In the genomic region with DNA sequence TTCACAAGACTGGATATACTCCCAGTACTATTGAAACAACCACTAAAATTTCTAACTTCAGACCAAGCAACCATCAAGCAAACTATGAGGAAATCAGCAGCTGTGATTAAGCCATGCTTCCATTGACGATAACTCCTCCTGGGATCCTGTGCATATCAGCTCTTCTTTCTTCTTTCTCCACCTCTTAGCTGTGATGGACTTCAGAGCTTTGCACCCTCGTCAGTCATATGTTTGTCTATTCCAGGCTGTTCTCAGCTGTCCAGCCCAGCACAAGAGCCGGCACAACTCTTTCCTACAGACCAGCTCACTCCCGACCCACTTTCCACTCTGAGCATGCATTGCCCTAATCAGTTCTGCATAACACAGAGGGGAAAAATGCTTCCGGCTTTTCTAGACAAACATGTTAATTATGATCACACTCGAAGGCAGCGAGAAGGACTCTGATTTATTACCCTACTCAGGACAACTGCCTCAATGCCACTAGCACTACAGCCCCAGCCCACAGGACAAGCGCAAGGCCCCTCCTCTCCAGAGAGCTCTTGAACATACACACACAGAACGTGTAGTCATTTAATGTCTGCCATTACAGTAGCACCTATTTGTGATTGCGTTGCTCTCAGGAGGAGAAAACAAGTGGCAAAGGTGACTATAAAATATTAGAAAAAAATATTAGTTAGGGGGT, we compare ENCODE assay signal across 18 mouse cellular contexts.
A peak's percentile ranks its signal among the peaks of the same experiment; 100 is the strongest.
DNase-seq lines count a peak whose midpoint lies in the region; ATAC-seq and TF ChIP-seq lines count a peak whose summit lies in the region.
"Had no signal": no experiment of that assay in that cellular context is flagged by ENCODE, and none has a peak within 500 bp of the region (broad histone marks: within the 10 kb centered on the region; RNA-seq: fewer than 3 reads in every experiment).

No protein-coding gene starts in this region.

- H3K4me3 ChIP-seq in liver, postnatal 0 days (ENCODE audit: low read depth, low read length) = no peak overlapping the region
- H3K4me3 ChIP-seq in intestine, embryonic 14.5 days (ENCODE audit: low read depth, low read length) = no peak overlapping the region
- H3K4me3 ChIP-seq in intestine, embryonic 16.5 days (ENCODE audit: low read length) = no peak overlapping the region
- H3K4me3 ChIP-seq in stomach, postnatal 0 days (ENCODE audit: low read depth, low read length) = no peak overlapping the region
- H3K4me3 ChIP-seq in hindbrain, embryonic 16.5 days (ENCODE audit: low read length) = no peak overlapping the region
- H3K4me3 ChIP-seq: embryonic facial prominence, embryonic 12.5 days; heart, embryonic 13.5 days; hindbrain, embryonic 12.5 days had no signal

- no peak overlapping the region for H3K4me2 ChIP-seq in liver, postnatal 0 days (ENCODE audit: low read depth, low read length)
- H3K4me2 ChIP-seq in intestine, embryonic 14.5 days (ENCODE audit: low read length) = no peak overlapping the region
- H3K4me2 ChIP-seq in intestine, embryonic 16.5 days (ENCODE audit: low read depth, low read length) = peak overlapping the region; percentile 16
- H3K4me2 ChIP-seq in stomach, postnatal 0 days (replicated peaks; ENCODE audit: low read depth) = no peak overlapping the region
- H3K4me2 ChIP-seq in hindbrain, embryonic 16.5 days (ENCODE audit: low read length) = no peak overlapping the region
- H3K4me2 ChIP-seq: embryonic facial prominence, embryonic 12.5 days; heart, embryonic 13.5 days; hindbrain, embryonic 12.5 days had no signal

- no peak for TF ChIP-seq CTCF in liver, postnatal 0 days (IDR thresholded peaks at IDR 0.05; ENCODE audit: low read depth)
- no peak for TF ChIP-seq CTCF in stomach, postnatal 0 days (IDR thresholded peaks at IDR 0.05; ENCODE audit: low read depth)

- H3K9me3 ChIP-seq in liver, postnatal 0 days (ENCODE audit: low read length) = no peaks in the 10 kb centered on the region
- H3K9me3 ChIP-seq in intestine, embryonic 14.5 days (ENCODE audit: control insufficient read depth, low read length) = no peaks in the 10 kb centered on the region
- no peaks in the 10 kb centered on the region for H3K9me3 ChIP-seq in intestine, embryonic 16.5 days (ENCODE audit: control insufficient read depth, low read length)
- H3K9me3 ChIP-seq in stomach, postnatal 0 days (ENCODE audit: control insufficient read depth, low read length) = no peaks in the 10 kb centered on the region
- H3K9me3 ChIP-seq in hindbrain, embryonic 16.5 days (ENCODE audit: control insufficient read depth, low read length) = no peaks in the 10 kb centered on the region
- H3K9me3 ChIP-seq: embryonic facial prominence, embryonic 12.5 days; heart, embryonic 13.5 days; hindbrain, embryonic 12.5 days had no signal

- DNase-seq in liver, postnatal 0 days = no peak
- no peak for DNase-seq in liver
- DNase-seq in intestine, embryonic 14.5 days (ENCODE audit: low spot score) = no peak
- no peak for DNase-seq in stomach, postnatal 0 days (ENCODE audit: low spot score)
- no peak for DNase-seq in lung, postnatal 36 days
- DNase-seq: adrenal gland, adult 2 months; adrenal gland, postnatal 36 days; cerebellum, adult 8-10 months; cerebellum, postnatal 14 days; gastrocnemius, postnatal 14 days; heart, postnatal 4 days had no signal

- 0 out of 2 replicates have a peak, but pooled peaks have one; percentile 23 for ATAC-seq in liver, postnatal 0 days
- peak; percentile 60; the same call in 1 of the 2 replicates for ATAC-seq in intestine, embryonic 14.5 days (replicated peaks; ENCODE audit: low FRiP score, low TSS enrichment, low read depth)
- peak; percentile 87 for ATAC-seq in intestine, embryonic 16.5 days
- 0 out of 2 replicates have a peak, but pooled peaks have one; percentile 21 for ATAC-seq in stomach, postnatal 0 days (ENCODE audit: low FRiP score, low TSS enrichment)
- ATAC-seq in hindbrain, embryonic 16.5 days = no peak
- ATAC-seq: forebrain, postnatal 0 days; hindbrain, postnatal 0 days had no signal

- no peaks in the 10 kb centered on the region for H3K4me1 ChIP-seq in liver, postnatal 0 days (ENCODE audit: insufficient read depth)
- H3K4me1 ChIP-seq in intestine, embryonic 14.5 days (replicated peaks; ENCODE audit: control insufficient read depth, insufficient read depth, low read length) = no peaks in the 10 kb centered on the region
- peaks cover 5% of the 10 kb centered on the region; the same call in 1 of the 2 replicates for H3K4me1 ChIP-seq in intestine, embryonic 16.5 days (ENCODE audit: control insufficient read depth, insufficient read depth, low read length)
- no peaks in the 10 kb centered on the region for H3K4me1 ChIP-seq in stomach, postnatal 0 days (replicated peaks; ENCODE audit: control insufficient read depth, insufficient read depth)
- H3K4me1 ChIP-seq in hindbrain, embryonic 16.5 days (ENCODE audit: control insufficient read depth, insufficient read depth, low read depth, low read length) = no peaks in the 10 kb centered on the region
- H3K4me1 ChIP-seq: embryonic facial prominence, embryonic 12.5 days; heart, embryonic 13.5 days; hindbrain, embryonic 12.5 days had no signal

- H3K36me3 ChIP-seq in liver, postnatal 0 days (replicated peaks; ENCODE audit: insufficient read depth, low read length) = no peaks in the 10 kb centered on the region
- no peaks in the 10 kb centered on the region for H3K36me3 ChIP-seq in intestine, embryonic 14.5 days (ENCODE audit: control insufficient read depth, insufficient read depth, low read length)
- H3K36me3 ChIP-seq in intestine, embryonic 16.5 days (ENCODE audit: control insufficient read depth, insufficient read depth, low read length) = no peaks in the 10 kb centered on the region
- no peaks in the 10 kb centered on the region for H3K36me3 ChIP-seq in stomach, postnatal 0 days (ENCODE audit: control insufficient read depth, insufficient read depth, low read length)
- no peaks in the 10 kb centered on the region for H3K36me3 ChIP-seq in hindbrain, embryonic 16.5 days (ENCODE audit: control insufficient read depth, insufficient read depth, low read length)
- H3K36me3 ChIP-seq: embryonic facial prominence, embryonic 12.5 days; heart, embryonic 13.5 days; hindbrain, embryonic 12.5 days had no signal

- no peak overlapping the region for H3K27ac ChIP-seq in liver, postnatal 0 days (ENCODE audit: low read depth)
- no peak overlapping the region for H3K27ac ChIP-seq in intestine, embryonic 14.5 days (ENCODE audit: low read depth)
- peak overlapping the region; percentile 50 for H3K27ac ChIP-seq in intestine, embryonic 16.5 days (ENCODE audit: low read length)
- no peak overlapping the region for H3K27ac ChIP-seq in stomach, postnatal 0 days (replicated peaks)
- no peak overlapping the region for H3K27ac ChIP-seq in hindbrain, embryonic 16.5 days (ENCODE audit: low read depth, low read length)
- H3K27ac ChIP-seq: embryonic facial prominence, embryonic 12.5 days; heart, embryonic 13.5 days; hindbrain, embryonic 12.5 days; hindbrain, postnatal 0 days had no signal

- H3K9ac ChIP-seq in liver, postnatal 0 days (replicated peaks) = no peak overlapping the region
- no peak overlapping the region for H3K9ac ChIP-seq in intestine, embryonic 14.5 days (ENCODE audit: low read length)
- no peak overlapping the region for H3K9ac ChIP-seq in intestine, embryonic 16.5 days (ENCODE audit: low read depth, low read length)
- no peak overlapping the region for H3K9ac ChIP-seq in stomach, postnatal 0 days (ENCODE audit: low read length)
- H3K9ac ChIP-seq in hindbrain, embryonic 16.5 days (ENCODE audit: low read depth, low read length) = no peak overlapping the region
- H3K9ac ChIP-seq: embryonic facial prominence, embryonic 12.5 days; forebrain, postnatal 0 days; heart, embryonic 13.5 days; hindbrain, embryonic 12.5 days had no signal

- TF ChIP-seq EP300 in liver, postnatal 0 days (IDR thresholded peaks at IDR 0.05; ENCODE audit: low read depth) = no peak
- TF ChIP-seq EP300 in stomach, postnatal 0 days (optimal IDR thresholded peaks at IDR 0.05) = no peak

- no peaks in the 10 kb centered on the region for H3K27me3 ChIP-seq in liver, postnatal 0 days (ENCODE audit: insufficient read depth, low read length)
- H3K27me3 ChIP-seq in intestine, embryonic 14.5 days (replicated peaks; ENCODE audit: control insufficient read depth, insufficient read depth, low read length) = no peaks in the 10 kb centered on the region
- H3K27me3 ChIP-seq in intestine, embryonic 16.5 days (replicated peaks; ENCODE audit: control insufficient read depth, insufficient read depth, low read length) = no peaks in the 10 kb centered on the region
- no peaks in the 10 kb centered on the region for H3K27me3 ChIP-seq in stomach, postnatal 0 days (ENCODE audit: control insufficient read depth, insufficient read depth, low read length)
- no peaks in the 10 kb centered on the region for H3K27me3 ChIP-seq in hindbrain, embryonic 16.5 days (replicated peaks; ENCODE audit: control insufficient read depth, insufficient read depth, low read length)
- H3K27me3 ChIP-seq: embryonic facial prominence, embryonic 12.5 days; heart, embryonic 13.5 days; hindbrain, embryonic 12.5 days had no signal

- 63% methylated on average over 10 of the region's 10 CpGs for WGBS in liver, postnatal 0 days (ENCODE audit: insufficient replicate concordance)
- WGBS in intestine, embryonic 14.5 days = 53% methylated on average over 10 of the region's 10 CpGs
- WGBS in intestine, embryonic 16.5 days = 44% methylated on average over 10 of the region's 10 CpGs
- WGBS in stomach, postnatal 0 days = 61% methylated on average over 10 of the region's 10 CpGs
- WGBS in hindbrain, embryonic 16.5 days = 65% methylated on average over 10 of the region's 10 CpGs
